Mouse (Mus musculus): ENCODE results near the gene Jak2.

Gene Jak2

GRCm38 (mm10) chr19:29362173-29362930 lies 110.7 kb downstream of the Jak2 start:
- peak; percentile 12 for DNase-seq (ENCODE audit: low spot score)

Measured in retina, embryonic 14.5 days (tissue).